Mouse (Mus musculus): ENCODE measurements around the gene Gmds. TPM values are rescaled to one million over a fixed set of nuclear protein-coding genes. Genes with fewer than 3 reads are reported as not detected.

Gene Gmds
- polyA plus RNA-seq, 1 experiment = 21.2 TPM

DNA sequence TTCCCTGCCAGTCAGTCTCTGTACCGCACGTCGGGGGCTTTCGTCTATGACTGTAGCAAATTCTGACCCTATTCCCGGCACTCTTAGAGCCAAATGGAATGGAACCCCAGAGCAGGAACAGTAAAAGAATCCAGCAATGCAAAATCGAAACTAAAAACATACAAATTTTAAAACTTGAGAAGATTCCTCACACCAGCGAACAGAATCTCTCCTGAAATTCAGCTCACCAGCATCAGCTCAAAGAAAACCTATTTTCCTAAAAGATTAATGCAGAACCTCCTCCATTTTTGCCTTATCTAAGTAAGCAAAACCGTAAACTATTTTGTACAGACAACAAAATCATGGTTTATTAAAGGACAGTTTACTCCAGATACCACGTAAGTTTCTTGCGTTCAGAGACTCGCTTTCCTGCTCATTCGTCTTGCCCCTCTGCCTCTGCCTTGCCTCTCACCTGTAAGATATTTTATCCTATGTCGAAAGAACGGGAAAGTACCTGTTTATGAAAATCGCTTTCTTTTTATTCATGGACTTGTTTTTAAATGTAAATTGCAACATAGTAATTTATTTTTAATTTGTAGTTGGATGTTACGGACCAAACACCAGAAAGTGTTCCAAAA, 529.6 kb downstream of the Gmds start:
- H3K4me1 ChIP-seq (replicated peaks; ENCODE audit: control insufficient read depth, insufficient read depth, low read length) = peaks cover 20% of the 10 kb centered on the region
- H3K4me3 ChIP-seq (ENCODE audit: control insufficient read depth, insufficient read depth, low read length) = peak overlapping the region; percentile 39
- no peak for DNase-seq
- 14% methylated on average over 16 of the region's 16 CpGs for WGBS
- TF ChIP-seq CTCF (IDR thresholded peaks at IDR 0.05; ENCODE audit: borderline replicate concordance, control insufficient read depth, extremely low read depth, insufficient read depth, low read length, poor library complexity) = no peak
- no peak for TF ChIP-seq POLR2A (IDR thresholded peaks at IDR 0.05; ENCODE audit: control insufficient read depth, extremely low read depth, insufficient read depth, low read length, poor library complexity)
- H3K36me3 ChIP-seq (ENCODE audit: control insufficient read depth, insufficient read depth, low read length) = no peaks in the 10 kb centered on the region
- no peak overlapping the region for H3K27ac ChIP-seq (ENCODE audit: control insufficient read depth, insufficient read depth, low read length)
- H3K27me3 ChIP-seq (ENCODE audit: control insufficient read depth, insufficient read depth, low read length) = peaks cover 46% of the 10 kb centered on the region

- peak overlapping the region; percentile 39 for H3K4me3 ChIP-seq (ENCODE audit: control insufficient read depth, insufficient read depth, low read length)
- H3K4me1 ChIP-seq (replicated peaks; ENCODE audit: control insufficient read depth, insufficient read depth, low read length) = peaks cover 20% of the 10 kb centered on the region
- TF ChIP-seq POLR2A (IDR thresholded peaks at IDR 0.05; ENCODE audit: control insufficient read depth, extremely low read depth, insufficient read depth, low read length, poor library complexity) (no peak), CTCF (IDR thresholded peaks at IDR 0.05; ENCODE audit: borderline replicate concordance, control insufficient read depth, extremely low read depth, insufficient read depth, low read length, poor library complexity) (no peak)
- 2% methylated on average over 73 of the region's 73 CpGs for WGBS
- DNase-seq = peak; percentile 35
- peaks cover 48% of the 10 kb centered on the region for H3K27me3 ChIP-seq (ENCODE audit: control insufficient read depth, insufficient read depth, low read length)
- H3K36me3 ChIP-seq (ENCODE audit: control insufficient read depth, insufficient read depth, low read length) = no peaks in the 10 kb centered on the region
- no peak overlapping the region for H3K27ac ChIP-seq (ENCODE audit: control insufficient read depth, insufficient read depth, low read length)
Measured at GRCm38 (mm10) chr13:31808116-31808803, 530.3 kb downstream of the Gmds start.

DNA sequence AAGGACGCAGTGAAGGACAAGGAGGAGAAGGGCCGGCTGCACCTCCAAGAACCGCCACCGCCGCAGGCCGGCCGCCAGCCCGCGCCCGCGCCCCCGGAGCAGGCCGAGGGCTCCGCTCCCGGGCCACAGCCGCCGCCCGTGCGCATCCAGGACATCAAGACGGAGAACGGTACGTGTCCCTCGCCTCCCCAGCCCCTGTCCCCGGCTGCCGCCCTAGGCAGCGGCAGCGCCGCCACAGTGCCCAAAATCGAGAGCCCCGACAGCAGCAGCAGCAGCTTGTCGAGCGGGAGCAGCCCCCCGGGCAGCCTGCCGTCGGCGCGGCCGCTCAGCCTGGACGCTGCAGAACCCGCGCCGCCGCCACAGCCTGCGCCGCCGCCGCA, 530.8 kb downstream of the Gmds start:
- WGBS = 4% methylated on average over 47 of the region's 47 CpGs
- Histone ChIP-seq H3K27me3 (ENCODE audit: control insufficient read depth, insufficient read depth, low read length) (peaks cover 50% of the 10 kb centered on the region), H3K4me1 (replicated peaks; ENCODE audit: control insufficient read depth, insufficient read depth, low read length) (peaks cover 20% of the 10 kb centered on the region), H3K27ac (ENCODE audit: control insufficient read depth, insufficient read depth, low read length) (no peak overlapping the region), H3K4me3 (ENCODE audit: control insufficient read depth, insufficient read depth, low read length) (peak overlapping the region; percentile 39), H3K36me3 (ENCODE audit: control insufficient read depth, insufficient read depth, low read length) (no peaks in the 10 kb centered on the region)
- TF ChIP-seq POLR2A (IDR thresholded peaks at IDR 0.05; ENCODE audit: control insufficient read depth, extremely low read depth, insufficient read depth, low read length, poor library complexity) (no peak), CTCF (IDR thresholded peaks at IDR 0.05; ENCODE audit: borderline replicate concordance, control insufficient read depth, extremely low read depth, insufficient read depth, low read length, poor library complexity) (no peak)
- DNase-seq = no peak

DNA sequence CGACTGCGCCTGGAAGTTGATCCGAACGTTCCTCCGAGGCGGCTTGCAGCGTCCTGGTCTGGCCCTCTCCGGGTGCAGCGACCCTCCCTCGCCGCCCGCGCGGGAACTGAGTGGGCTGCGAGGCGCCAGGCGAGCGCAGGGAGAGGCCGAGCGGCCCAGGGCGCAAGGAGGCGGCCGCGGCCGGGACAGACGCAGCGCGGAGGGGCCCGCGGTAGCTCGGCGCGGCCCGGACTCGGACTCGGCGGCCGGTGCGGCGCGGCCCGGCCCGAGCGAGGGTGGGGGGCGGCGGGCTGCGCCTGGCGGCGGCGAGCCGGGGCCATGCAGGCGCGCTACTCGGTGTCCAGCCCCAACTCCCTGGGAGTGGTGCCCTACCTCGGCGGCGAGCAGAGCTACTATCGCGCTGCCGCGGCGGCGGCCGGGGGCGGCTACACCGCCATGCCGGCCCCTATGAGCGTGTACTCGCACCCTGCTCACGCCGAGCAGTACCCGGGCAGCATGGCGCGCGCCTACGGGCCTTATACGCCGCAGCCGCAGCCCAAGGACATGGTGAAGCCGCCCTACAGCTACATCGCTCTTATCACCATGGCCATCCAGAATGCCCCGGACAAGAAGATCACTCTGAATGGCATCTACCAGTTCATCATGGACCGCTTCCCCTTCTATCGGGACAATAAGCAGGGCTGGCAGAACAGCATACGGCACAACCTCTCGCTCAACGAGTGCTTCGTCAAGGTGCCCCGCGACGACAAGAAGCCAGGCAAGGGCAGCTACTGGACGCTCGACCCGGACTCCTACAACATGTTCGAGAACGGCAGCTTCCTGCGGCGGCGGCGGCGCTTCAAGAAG, 531.4 kb downstream of the Gmds start:
- Histone ChIP-seq H3K27me3 (ENCODE audit: control insufficient read depth, insufficient read depth, low read length) (peaks cover 50% of the 10 kb centered on the region), H3K36me3 (ENCODE audit: control insufficient read depth, insufficient read depth, low read length) (no peaks in the 10 kb centered on the region), H3K27ac (ENCODE audit: control insufficient read depth, insufficient read depth, low read length) (no peak overlapping the region), H3K4me1 (replicated peaks; ENCODE audit: control insufficient read depth, insufficient read depth, low read length) (peaks cover 20% of the 10 kb centered on the region), H3K4me3 (ENCODE audit: control insufficient read depth, insufficient read depth, low read length) (peak overlapping the region; percentile 28)
- TF ChIP-seq POLR2A (IDR thresholded peaks at IDR 0.05; ENCODE audit: control insufficient read depth, extremely low read depth, insufficient read depth, low read length, poor library complexity) = no peak
- WGBS = 2% methylated on average over 101 of the region's 101 CpGs
- DNase-seq = no peak

- TF ChIP-seq CTCF (IDR thresholded peaks at IDR 0.05; ENCODE audit: borderline replicate concordance, control insufficient read depth, extremely low read depth, insufficient read depth, low read length, poor library complexity) (no peak), POLR2A (IDR thresholded peaks at IDR 0.05; ENCODE audit: control insufficient read depth, extremely low read depth, insufficient read depth, low read length, poor library complexity) (no peak)
- Histone ChIP-seq H3K4me3 (ENCODE audit: control insufficient read depth, insufficient read depth, low read length) (peak within 1 kb of the TSS; percentile 28), H3K36me3 (ENCODE audit: control insufficient read depth, insufficient read depth, low read length) (no peaks in the 10 kb centered on the region), H3K27ac (ENCODE audit: control insufficient read depth, insufficient read depth, low read length) (no peak within 1 kb of the TSS), H3K4me1 (replicated peaks; ENCODE audit: control insufficient read depth, insufficient read depth, low read length) (peaks cover 23% of the 10 kb centered on the region), H3K27me3 (ENCODE audit: control insufficient read depth, insufficient read depth, low read length) (peaks cover 53% of the 10 kb centered on the region)
- under 1% methylated on average over 40 of the region's 40 CpGs for WGBS
- peak; percentile 42 for DNase-seq
Measured at GRCm38 (mm10) chr13:31806428-31806832, 532.1 kb downstream of the Gmds start, which contains the start of gene Foxc1. Foxc1 (plus strand) TSS chr13:31806633.

- H3K36me3 ChIP-seq (ENCODE audit: control insufficient read depth, insufficient read depth, low read length) = no peaks in the 10 kb centered on the region
- no peak overlapping the region for H3K27ac ChIP-seq (ENCODE audit: control insufficient read depth, insufficient read depth, low read length)
- TF ChIP-seq POLR2A (IDR thresholded peaks at IDR 0.05; ENCODE audit: control insufficient read depth, extremely low read depth, insufficient read depth, low read length, poor library complexity) = no peak
- no peak for TF ChIP-seq CTCF (IDR thresholded peaks at IDR 0.05; ENCODE audit: borderline replicate concordance, control insufficient read depth, extremely low read depth, insufficient read depth, low read length, poor library complexity)
- H3K27me3 ChIP-seq (ENCODE audit: control insufficient read depth, insufficient read depth, low read length) = peaks cover 48% of the 10 kb centered on the region
- peaks cover 25% of the 10 kb centered on the region for H3K4me1 ChIP-seq (replicated peaks; ENCODE audit: control insufficient read depth, insufficient read depth, low read length)
- no peak for DNase-seq
- H3K4me3 ChIP-seq (ENCODE audit: control insufficient read depth, insufficient read depth, low read length) = peak overlapping the region; percentile 20
- 10% methylated on average over 34 of the region's 34 CpGs for WGBS
Measured at GRCm38 (mm10) chr13:31805831-31806427, 532.6 kb downstream of the Gmds start.

Measured in thymus, adult 2 months (tissue).